Mouse (Mus musculus): ENCODE measurements around the gene Gm21586. TPM values are rescaled to one million over a fixed set of nuclear protein-coding genes. Genes with fewer than 3 reads are reported as not detected.
"Not testable (repeated sequence)": the region's sequence is repeated elsewhere in the genome, so short reads cannot be mapped to it uniquely, and the experiment has no call there.

Gm21586 gene
- not detected in 2 replicates for polyA plus RNA-seq (2015; fragmentation: Nextera tagmentation; extraction: Ambion mirVana)

DNA sequence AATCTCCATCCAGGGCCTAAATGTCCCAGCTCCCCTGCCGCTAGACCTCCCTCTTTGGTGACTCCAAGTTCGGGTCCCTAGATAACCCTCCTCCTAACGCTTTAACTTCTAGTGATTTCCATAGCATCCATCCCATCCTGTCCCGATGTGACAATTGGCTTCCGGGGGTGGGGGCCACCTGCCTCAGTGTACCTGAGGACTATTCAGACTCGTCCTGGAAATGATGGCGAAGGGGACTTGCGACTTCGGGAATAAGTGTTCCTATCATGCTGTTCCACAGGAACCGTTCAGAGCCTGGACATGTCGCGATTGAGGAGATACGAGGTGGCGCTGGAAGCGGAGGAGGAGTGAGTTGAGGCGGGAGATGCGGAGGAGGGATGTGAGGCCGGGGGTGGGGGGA lies at the start of gene Gm21586:
Gene Gm21586 (plus strand): TSS at position 301 of the 400 bp plus-strand sequence.
- H3K4me3 ChIP-seq; H3K4me2 ChIP-seq; H3K27me3 ChIP-seq; H3K9me3 ChIP-seq; H3K36me3 ChIP-seq; H3K9ac ChIP-seq; H3K4me1 ChIP-seq (replicated peaks); ATAC-seq (ENCODE audit: low read depth); H3K27ac ChIP-seq (replicated peaks): not testable (repeated sequence)
- WGBS: no CpG with 5 or more reads among the region's 18 CpGs

GRCm38 (mm10) chr4:42466452-42466851 lies 27.3 kb downstream of the Gm21586 start, which contains the start of gene Gm2163:
Gm2163 (plus strand) TSS chr4:42466752.
- not testable (repeated sequence) for H3K27ac ChIP-seq (replicated peaks)
- no CpG with 5 or more reads among the region's 5 CpGs for WGBS

More at GRCm38 (mm10) chr4:42466452-42466851, 27.3 kb downstream of the Gm21586 start, which contains the start of gene Gm2163:
- not testable (repeated sequence) for H3K4me2 ChIP-seq; H3K4me1 ChIP-seq (replicated peaks); H3K9ac ChIP-seq; H3K36me3 ChIP-seq; H3K4me3 ChIP-seq; H3K27me3 ChIP-seq; H3K9me3 ChIP-seq; ATAC-seq (ENCODE audit: low read depth)

Other genes with a start within 250 kb of the Gm21586 start
- not detected in 2 replicates for gene Gm10600, start 198.7 kb upstream of the Gm21586 start, polyA plus RNA-seq (2015; fragmentation: Nextera tagmentation; extraction: Ambion mirVana)
- gene Ccl21b, start 183.6 kb upstream of the Gm21586 start, polyA plus RNA-seq (2015; fragmentation: Nextera tagmentation; extraction: Ambion mirVana): not detected in 2 replicates
- not detected in 2 replicates for gene Gm21953, start 145.1 kb upstream of the Gm21586 start, polyA plus RNA-seq (2015; fragmentation: Nextera tagmentation; extraction: Ambion mirVana)
- not detected in 2 replicates for gene Fam205a3, start 121.0 kb upstream of the Gm21586 start, polyA plus RNA-seq (2015; fragmentation: Nextera tagmentation; extraction: Ambion mirVana)
- 0.18 TPM in 1 of 2 replicates, not detected in the other for gene Gm2163, start 27.4 kb downstream of the Gm21586 start, polyA plus RNA-seq (2015; fragmentation: Nextera tagmentation; extraction: Ambion mirVana)
- gene Fam205a2, start 88.8 kb downstream of the Gm21586 start, polyA plus RNA-seq (2015; fragmentation: Nextera tagmentation; extraction: Ambion mirVana): not detected in 2 replicates
- not detected in 2 replicates for gene Gm10591, start 172.8 kb downstream of the Gm21586 start, polyA plus RNA-seq (2015; fragmentation: Nextera tagmentation; extraction: Ambion mirVana)
- gene Gm2564, start 190.3 kb downstream of the Gm21586 start, polyA plus RNA-seq (2015; fragmentation: Nextera tagmentation; extraction: Ambion mirVana): not detected in 2 replicates
- gene Ccl27b, start 215.9 kb downstream of the Gm21586 start, polyA plus RNA-seq (2015; fragmentation: Nextera tagmentation; extraction: Ambion mirVana): not detected in 2 replicates
- not detected in 2 replicates for gene Il11ra2, start 222.5 kb downstream of the Gm21586 start, polyA plus RNA-seq (2015; fragmentation: Nextera tagmentation; extraction: Ambion mirVana)